Mouse (Mus musculus) heart, embryonic 11.5 days (tissue): Measurements from ENCODE around the gene Rbp1. TPM values are rescaled to one million over a fixed set of nuclear protein-coding genes. Genes with fewer than 3 reads are reported as not detected.

Source experiments
- ATAC-seq: fragments of 200-750 bp; cut with Nextera tagmentation; replicated peaks from 2 replicates; pipeline ENCODE4 v1.8.0; 2017; ENCODE audit warnings: moderate library complexity; ENCODE audit not compliant: insufficient number of reproducible peaks, low FRiP score, low TSS enrichment
- H3K27ac ChIP-seq: fragments of 300-500 bp; sonication (generic); 2 replicates; pipeline ENCODE4 v1.5.1; 2014; ENCODE audit warnings: mild to moderate bottlenecking, low read depth, low read length
- H3K27me3 ChIP-seq: fragments of 300-500 bp; sonication (generic); 2 replicates; pipeline ENCODE4 v1.6.1; 2014; ENCODE audit warnings: mild to moderate bottlenecking, low read length, mixed read lengths; ENCODE audit not compliant: control insufficient read depth, insufficient read depth
- H3K36me3 ChIP-seq: fragments of 300-500 bp; sonication (generic); 2 replicates; pipeline ENCODE4 v1.6.1; 2014; ENCODE audit warnings: mild to moderate bottlenecking, low read length, moderate library complexity, mixed read lengths; ENCODE audit not compliant: control insufficient read depth, insufficient read depth
- H3K4me1 ChIP-seq: fragments of 300-500 bp; sonication (generic); 2 replicates; pipeline ENCODE4 v1.6.1; 2014; ENCODE audit warnings: low read length; ENCODE audit not compliant: control insufficient read depth, insufficient read depth
- H3K4me2 ChIP-seq: fragments of 300-500 bp; sonication (generic); 2 replicates; pipeline ENCODE4 v1.6.1; 2014; ENCODE audit warnings: mild to moderate bottlenecking, moderate library complexity
- H3K4me3 ChIP-seq: fragments of 300-500 bp; sonication (generic); 2 replicates; pipeline ENCODE4 v1.5.1; 2014; ENCODE audit warnings: low read depth, low read length
- H3K9ac ChIP-seq: fragments of 300-500 bp; sonication (generic); 2 replicates; pipeline ENCODE4 v1.6.1; 2014; ENCODE audit warnings: mild to moderate bottlenecking, low read depth, low read length, moderate library complexity
- H3K9me3 ChIP-seq: fragments of 300-500 bp; sonication (generic); replicated peaks from 2 replicates; pipeline ENCODE4 v1.6.1; 2016; ENCODE audit warnings: low read length; ENCODE audit not compliant: control insufficient read depth
- WGBS: fragments of 180-500 bp; shearing (Covaris S2); extraction: QIAGEN DNeasy Blood & Tissue Kit; methylation state at CpG from one replicate; pipeline ENCODE4 v1.1.7; 2014; ENCODE audit not compliant: insufficient replicate concordance; 5-methylcytosine and 5-hydroxymethylcytosine counted together
- polyA plus RNA-seq: library from polyadenylated mRNA; unstranded; fragments of >200 nt; fragmentation: Nextera tagmentation; extraction: Ambion mirVana; gene quantifications from 2 replicates; pipeline ENCODE4 v1.2.1, GENCODE M21; 2014

Rbp1 gene
- polyA plus RNA-seq, 1 experiment from 2014 or later: 56.4 TPM

DNA sequence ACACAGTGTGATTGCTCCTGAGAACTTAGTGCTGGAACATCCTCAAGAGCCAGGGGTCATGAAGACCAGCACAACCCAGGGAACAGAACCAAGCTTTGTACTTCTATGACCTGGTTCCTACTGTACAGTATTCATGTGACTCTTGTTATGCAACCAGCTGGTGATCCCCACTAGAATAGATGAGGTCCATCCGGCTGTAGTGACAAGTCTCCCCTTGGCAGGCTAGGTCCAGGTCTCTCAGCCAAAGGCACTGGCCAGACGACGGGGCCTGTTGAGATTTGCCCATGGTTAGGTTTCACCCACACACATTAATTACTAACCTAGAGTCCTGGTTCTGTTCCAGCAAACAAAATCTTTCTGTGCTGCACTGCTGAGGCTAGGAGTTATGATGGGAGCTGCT is 4.4 kb upstream of the Rbp1 start:
- Histone ChIP-seq H3K9ac (no peak overlapping the region), H3K27ac (no peak overlapping the region), H3K27me3 (0 out of 2 replicates have a peak, but pooled peaks cover 6% of the 10 kb centered on the region)

DNA sequence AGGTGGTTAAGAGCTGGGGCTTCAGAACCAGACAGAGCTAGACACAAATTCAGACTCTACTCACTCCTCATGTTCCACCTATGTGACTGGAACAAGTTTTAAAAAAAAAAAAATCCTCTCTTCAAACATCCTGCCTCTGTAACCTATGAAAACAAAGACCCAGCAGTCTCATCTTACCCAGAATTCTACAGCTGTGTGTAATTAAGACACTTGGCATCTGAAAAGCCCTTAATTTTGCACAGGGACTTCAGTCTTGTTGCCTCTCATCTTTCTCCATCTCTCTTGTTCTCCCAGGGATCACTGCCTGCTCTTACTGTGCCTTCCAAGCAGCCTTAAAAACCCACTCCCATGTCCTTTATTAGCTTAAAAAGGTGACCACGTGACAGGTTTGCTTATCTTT is 2.1 kb upstream of the Rbp1 start:
- ATAC-seq: no peak
- WGBS: 68% methylated on average over 1 of the region's 1 CpGs
- Histone ChIP-seq H3K36me3 (no peaks in the 10 kb centered on the region), H3K4me1 (peaks cover 7% of the 10 kb centered on the region; the same call in 1 of the 2 replicates), H3K27me3 (peaks cover 8% of the 10 kb centered on the region; the same call in 1 of the 2 replicates), H3K9ac (no peak overlapping the region), H3K4me3 (no peak overlapping the region), H3K27ac (no peak overlapping the region), H3K4me2 (no peak overlapping the region), H3K9me3 (no peaks in the 10 kb centered on the region; the same call in 1 of the 2 replicates)

More for the DNA sequence above, 4.4 kb upstream of the Rbp1 start:
- WGBS: 89% methylated on average over 3 of the region's 3 CpGs
- no peak overlapping the region for H3K4me3 ChIP-seq
- H3K4me1 ChIP-seq: no peaks in the 10 kb centered on the region
- H3K4me2 ChIP-seq: no peak overlapping the region
- H3K9me3 ChIP-seq: no peaks in the 10 kb centered on the region; the same call in 1 of the 2 replicates
- H3K36me3 ChIP-seq: no peaks in the 10 kb centered on the region
- no peak for ATAC-seq

DNA sequence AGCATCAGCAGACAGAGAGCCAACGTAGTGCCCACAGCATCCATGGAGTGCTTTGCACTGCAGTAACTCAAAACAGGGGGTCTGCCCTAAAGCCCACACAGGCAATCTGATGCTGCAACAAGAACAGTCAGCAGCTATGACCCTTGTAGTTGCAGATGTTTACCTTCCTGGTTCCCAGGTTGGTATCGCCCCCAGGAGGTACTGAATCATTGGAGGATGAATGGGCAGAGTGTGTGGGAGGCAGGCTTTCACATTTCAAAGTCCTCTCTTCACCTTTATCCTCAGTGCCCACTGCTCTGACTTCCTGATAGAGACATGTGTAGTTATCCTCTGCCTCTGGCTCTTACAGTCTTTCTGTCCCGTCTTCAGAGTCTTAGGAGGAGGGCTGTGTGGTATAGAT is 858 bp upstream of the Rbp1 start:
- no peak for ATAC-seq
- H3K4me1 ChIP-seq: peaks cover 11% of the 10 kb centered on the region; the same call in 1 of the 2 replicates
- no peak overlapping the region for H3K9ac ChIP-seq
- 56% methylated on average over 3 of the region's 3 CpGs for WGBS
- H3K9me3 ChIP-seq: no peaks in the 10 kb centered on the region
- no peak overlapping the region for H3K27ac ChIP-seq
- no peak overlapping the region for H3K4me3 ChIP-seq
- H3K4me2 ChIP-seq: no peak overlapping the region
- no peaks in the 10 kb centered on the region for H3K36me3 ChIP-seq
- peaks cover 8% of the 10 kb centered on the region; the same call in 1 of the 2 replicates for H3K27me3 ChIP-seq

- WGBS: 10% methylated on average over 4 of the region's 4 CpGs
- Histone ChIP-seq H3K27me3 (peaks cover 8% of the 10 kb centered on the region; the same call in 1 of the 2 replicates), H3K36me3 (no peaks in the 10 kb centered on the region), H3K9me3 (no peaks in the 10 kb centered on the region), H3K27ac (no peak overlapping the region), H3K4me1 (peaks cover 23% of the 10 kb centered on the region), H3K9ac (no peak overlapping the region), H3K4me3 (no peak overlapping the region), H3K4me2 (no peak overlapping the region)
- ATAC-seq: no peak
These were observed 930 bp downstream of the Rbp1 start for GRCm38 (mm10) chr9:98423691-98424090.

GRCm38 (mm10) chr9:98424291-98424690 is 1.5 kb downstream of the Rbp1 start:
- H3K27me3 ChIP-seq: peaks cover 8% of the 10 kb centered on the region; the same call in 1 of the 2 replicates
- peak overlapping the region; percentile 63 for H3K4me3 ChIP-seq
- peak overlapping the region; percentile 75; the same call in 1 of the 2 replicates for H3K9ac ChIP-seq
- no peaks in the 10 kb centered on the region for H3K36me3 ChIP-seq
- H3K27ac ChIP-seq: no peak overlapping the region
- no peak for ATAC-seq
- peaks cover 29% of the 10 kb centered on the region for H3K4me1 ChIP-seq
- H3K9me3 ChIP-seq: no peaks in the 10 kb centered on the region
- 3% methylated on average over 8 of the region's 8 CpGs for WGBS
- H3K4me2 ChIP-seq: peak overlapping the region; percentile 81

DNA sequence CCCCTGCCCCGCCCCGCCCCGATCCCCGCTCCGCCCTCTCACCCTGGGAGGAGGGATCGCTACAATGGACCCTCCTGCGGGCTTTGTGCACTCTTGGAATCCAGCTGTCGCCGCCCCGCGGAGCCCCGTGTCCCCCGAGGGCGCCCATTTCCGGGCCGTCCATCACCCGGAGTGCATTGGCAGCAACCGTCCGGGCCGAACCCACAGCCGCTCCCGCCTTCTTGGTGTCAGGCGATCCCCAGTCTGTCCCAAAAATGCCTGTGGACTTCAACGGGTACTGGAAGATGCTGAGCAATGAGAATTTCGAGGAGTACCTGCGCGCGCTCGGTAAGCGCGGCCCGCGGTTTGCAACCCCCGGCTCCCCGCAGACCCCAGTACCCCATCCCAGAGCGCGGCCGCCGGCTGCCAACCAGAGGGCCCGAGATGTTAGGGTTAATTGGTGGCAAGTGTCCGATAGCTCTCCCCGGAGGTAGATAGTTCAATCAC is 2.0 kb downstream of the Rbp1 start:
- Histone ChIP-seq H3K36me3 (no peaks in the 10 kb centered on the region), H3K27me3 (peaks cover 8% of the 10 kb centered on the region; the same call in 1 of the 2 replicates), H3K4me1 (peaks cover 33% of the 10 kb centered on the region), H3K4me3 (peak overlapping the region; percentile 63), H3K4me2 (peak overlapping the region; percentile 81), H3K9me3 (no peaks in the 10 kb centered on the region), H3K27ac (0 out of 2 replicates have a peak overlapping the region, but pooled peaks have one; percentile 4), H3K9ac (peak overlapping the region; percentile 75)
- WGBS: under 1% methylated on average over 39 of the region's 42 CpGs
- ATAC-seq: peak; percentile 63; the same call in 1 of the 2 replicates

GRCm38 (mm10) chr9:98425351-98425880 is 2.7 kb downstream of the Rbp1 start:
- no peaks in the 10 kb centered on the region for H3K36me3 ChIP-seq
- H3K27ac ChIP-seq: 0 out of 2 replicates have a peak overlapping the region, but pooled peaks have one; percentile 4
- H3K4me2 ChIP-seq: peak overlapping the region; percentile 81
- peak overlapping the region; percentile 63 for H3K4me3 ChIP-seq
- whole genome bisulfite sequencing: 6% methylated on average over 19 of the region's 19 CpGs
- H3K9me3 ChIP-seq: no peaks in the 10 kb centered on the region
- peaks cover 8% of the 10 kb centered on the region; the same call in 1 of the 2 replicates for H3K27me3 ChIP-seq
- ATAC-seq: no peak
- H3K9ac ChIP-seq: peak overlapping the region; percentile 75
- H3K4me1 ChIP-seq: peaks cover 33% of the 10 kb centered on the region

DNA sequence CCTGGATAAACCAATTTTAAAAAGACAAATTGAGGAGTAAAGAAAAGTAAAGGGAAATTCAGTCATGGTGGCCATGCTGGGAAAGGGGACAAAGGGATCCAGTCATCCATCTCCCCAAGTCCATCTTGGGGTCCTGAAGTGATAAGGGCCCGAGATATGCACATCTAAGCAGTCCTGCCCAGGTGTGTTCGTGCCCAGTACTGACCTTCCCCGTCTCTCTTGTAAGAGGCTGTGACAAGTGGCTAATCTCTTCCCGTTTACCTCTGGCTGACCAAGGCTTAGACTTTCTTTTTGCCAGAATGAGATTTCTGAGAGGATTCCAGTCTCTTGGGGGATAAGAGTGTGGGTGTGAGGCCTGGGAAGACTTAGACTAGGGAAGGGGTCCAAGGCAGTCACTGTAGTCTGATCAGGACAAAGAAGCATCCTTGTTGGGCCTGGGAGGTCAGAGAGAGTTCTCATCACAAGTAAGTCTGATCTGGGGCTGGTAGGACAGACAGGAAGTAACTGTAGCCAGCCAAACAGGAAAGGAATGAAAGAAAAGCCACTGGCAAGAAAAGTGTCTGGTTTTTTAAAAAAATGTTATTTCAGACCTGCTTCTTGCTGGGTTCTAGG is 5.3 kb downstream of the Rbp1 start:
- H3K4me1 ChIP-seq: peaks cover 33% of the 10 kb centered on the region

More for the DNA sequence above, 5.3 kb downstream of the Rbp1 start:
- no peak overlapping the region for H3K9ac ChIP-seq
- H3K9me3 ChIP-seq: no peaks in the 10 kb centered on the region
- 51% methylated on average over 4 of the region's 4 CpGs for WGBS
- H3K4me3 ChIP-seq: no peak overlapping the region
- H3K4me2 ChIP-seq: peak overlapping the region; percentile 27; the same call in 1 of the 2 replicates
- ATAC-seq: no peak
- peak overlapping the region; percentile 69 for H3K27ac ChIP-seq
- H3K36me3 ChIP-seq: no peaks in the 10 kb centered on the region
- peaks cover 5% of the 10 kb centered on the region; the same call in 1 of the 2 replicates for H3K27me3 ChIP-seq
